Mouse (Mus musculus): ENCODE data around the gene Ccr6. TPM values are rescaled to one million over a fixed set of nuclear protein-coding genes. Genes with fewer than 3 reads are reported as not detected.

Gene Ccr6
- polyA plus RNA-seq, 1 experiment from 2014 or later: not detected

DNA sequence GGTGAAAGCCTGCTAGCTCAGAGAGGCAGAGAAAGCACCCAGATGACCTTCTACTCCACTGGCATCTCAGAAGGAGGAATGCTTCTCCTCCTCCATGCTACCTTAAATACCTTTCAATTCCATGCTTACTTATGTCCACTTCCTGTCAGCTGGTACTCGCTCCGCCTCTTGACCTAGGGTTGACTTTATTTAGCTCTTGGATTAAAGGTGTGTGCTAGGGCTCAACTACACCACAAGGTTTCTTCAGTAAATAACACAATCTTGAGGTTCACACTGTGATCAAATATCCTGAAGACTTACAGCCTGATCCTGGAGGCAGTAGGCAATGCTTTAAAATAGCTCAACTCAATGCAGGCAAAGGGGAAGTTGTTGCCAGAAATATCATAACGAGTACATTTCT lies 6.2 kb upstream of the Ccr6 start:
- H3K4me1 ChIP-seq (ENCODE audit: insufficient read depth, low read length): 0 out of 2 replicates have a peak, but pooled peaks cover 5% of the 10 kb centered on the region
- no peak overlapping the region for H3K4me2 ChIP-seq (replicated peaks; ENCODE audit: low read depth, low read length)
- no peaks in the 10 kb centered on the region for H3K27me3 ChIP-seq (ENCODE audit: insufficient read depth, low read length)
- no peaks in the 10 kb centered on the region for H3K9me3 ChIP-seq (ENCODE audit: low read length)
- H3K9ac ChIP-seq (replicated peaks; ENCODE audit: low read length): no peak overlapping the region
- 83% methylated on average over 3 of the region's 3 CpGs for WGBS
- no peak overlapping the region for H3K4me3 ChIP-seq (ENCODE audit: low read length)
- H3K36me3 ChIP-seq (ENCODE audit: insufficient read depth, low read length): no peaks in the 10 kb centered on the region
- no peak for ATAC-seq (ENCODE audit: low FRiP score, low TSS enrichment)
- no peak overlapping the region for H3K27ac ChIP-seq (ENCODE audit: low read length)

DNA sequence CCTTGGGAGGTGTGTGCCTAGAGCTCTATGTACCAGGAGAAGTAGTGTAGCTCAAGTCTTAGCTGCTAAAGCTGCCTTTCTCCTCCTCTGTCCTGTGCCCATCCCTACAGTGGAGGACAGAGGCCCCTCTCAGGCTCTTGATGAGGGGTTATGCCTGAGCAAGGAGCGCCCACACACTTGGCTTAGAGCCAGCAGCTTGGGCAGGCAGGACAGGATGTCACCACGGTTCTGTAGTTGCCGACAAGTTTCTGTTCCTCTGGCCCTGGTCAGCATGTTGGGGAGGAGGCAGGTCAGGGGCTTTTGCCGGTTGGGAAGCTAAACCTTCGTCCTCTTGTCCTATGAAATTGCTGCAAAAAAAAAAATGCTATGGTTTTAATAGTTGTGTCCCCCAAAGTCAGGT lies 3.8 kb upstream of the Ccr6 start:
- no peaks in the 10 kb centered on the region for H3K27me3 ChIP-seq (ENCODE audit: insufficient read depth, low read length)
- 0 out of 2 replicates have a peak, but pooled peaks cover 5% of the 10 kb centered on the region for H3K4me1 ChIP-seq (ENCODE audit: insufficient read depth, low read length)
- no peak overlapping the region for H3K9ac ChIP-seq (replicated peaks; ENCODE audit: low read length)
- ATAC-seq (ENCODE audit: low FRiP score, low TSS enrichment): no peak
- no peak overlapping the region for H3K27ac ChIP-seq (ENCODE audit: low read length)
- no peak overlapping the region for H3K4me2 ChIP-seq (replicated peaks; ENCODE audit: low read depth, low read length)
- 28% methylated on average over 5 of the region's 5 CpGs for WGBS
- H3K9me3 ChIP-seq (ENCODE audit: low read length): no peaks in the 10 kb centered on the region
- no peaks in the 10 kb centered on the region for H3K36me3 ChIP-seq (ENCODE audit: insufficient read depth, low read length)
- no peak overlapping the region for H3K4me3 ChIP-seq (ENCODE audit: low read length)

DNA sequence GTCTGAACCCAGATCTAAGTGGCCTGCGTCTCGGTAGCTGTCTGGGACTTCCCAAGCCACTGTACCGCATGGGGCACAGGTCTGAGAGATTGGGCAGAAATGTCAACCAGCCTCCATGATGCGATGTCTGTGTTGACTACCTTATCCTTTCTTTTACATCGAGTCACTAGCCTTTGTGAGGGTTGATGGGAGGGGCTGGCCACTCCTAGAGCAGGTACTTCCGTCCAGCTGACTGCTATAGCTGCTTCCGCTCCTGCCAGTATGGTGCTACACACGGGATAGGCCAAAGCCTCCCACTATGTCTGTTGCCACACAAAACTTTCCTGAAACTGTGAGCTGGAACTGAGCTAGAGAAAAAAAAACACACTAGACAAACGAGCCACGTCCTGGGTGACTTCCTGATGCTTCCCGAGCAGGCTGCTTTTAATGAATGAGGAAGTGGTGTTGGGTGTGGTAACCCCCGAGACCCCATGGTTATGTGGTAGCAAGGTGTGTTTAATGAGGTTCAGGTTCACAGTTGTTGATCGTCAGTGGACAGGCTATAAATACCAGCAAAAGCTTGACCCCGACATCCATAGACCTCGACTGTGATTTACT lies 2.1 kb upstream of the Ccr6 start:
- Histone ChIP-seq H3K9ac (replicated peaks; ENCODE audit: low read length) (no peak overlapping the region), H3K27ac (ENCODE audit: low read length) (no peak overlapping the region), H3K9me3 (ENCODE audit: low read length) (no peaks in the 10 kb centered on the region), H3K4me3 (ENCODE audit: low read length) (no peak overlapping the region), H3K27me3 (ENCODE audit: insufficient read depth, low read length) (no peaks in the 10 kb centered on the region), H3K4me1 (ENCODE audit: insufficient read depth, low read length) (0 out of 2 replicates have a peak, but pooled peaks cover under 1% of the 10 kb centered on the region), H3K36me3 (ENCODE audit: insufficient read depth, low read length) (no peaks in the 10 kb centered on the region), H3K4me2 (replicated peaks; ENCODE audit: low read depth, low read length) (no peak overlapping the region)
- 43% methylated on average over 15 of the region's 15 CpGs for WGBS
- ATAC-seq (ENCODE audit: low FRiP score, low TSS enrichment): no peak

DNA sequence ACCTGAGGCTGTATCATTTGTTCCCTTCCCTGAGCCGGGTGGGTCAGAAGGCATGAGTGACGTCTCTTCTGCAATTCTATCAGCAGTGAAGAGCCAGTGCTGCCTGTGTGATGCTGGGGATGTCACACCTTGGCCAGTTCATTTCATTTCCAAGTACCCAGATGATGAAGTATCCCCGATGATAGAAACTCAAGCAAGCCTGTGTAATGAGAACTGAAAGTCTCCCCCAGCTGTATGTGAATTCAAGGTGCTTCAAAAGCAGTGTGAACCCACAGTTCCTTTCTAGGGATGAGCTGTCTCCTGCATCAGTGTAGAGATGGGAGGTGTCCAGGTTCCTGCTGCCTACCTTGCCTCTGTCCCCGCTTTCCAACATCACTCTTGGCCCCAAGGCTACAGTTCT lies 1.3 kb upstream of the Ccr6 start:
- no peaks in the 10 kb centered on the region for H3K27me3 ChIP-seq (ENCODE audit: insufficient read depth, low read length)
- no peaks in the 10 kb centered on the region for H3K4me1 ChIP-seq (ENCODE audit: insufficient read depth, low read length)
- H3K36me3 ChIP-seq (ENCODE audit: insufficient read depth, low read length): no peaks in the 10 kb centered on the region
- no peaks in the 10 kb centered on the region for H3K9me3 ChIP-seq (ENCODE audit: low read length)
- H3K9ac ChIP-seq (replicated peaks; ENCODE audit: low read length): no peak overlapping the region
- no peak overlapping the region for H3K4me2 ChIP-seq (replicated peaks; ENCODE audit: low read depth, low read length)
- 88% methylated on average over 4 of the region's 4 CpGs for WGBS
- no peak overlapping the region for H3K4me3 ChIP-seq (ENCODE audit: low read length)
- H3K27ac ChIP-seq (ENCODE audit: low read length): no peak overlapping the region
- no peak for ATAC-seq (ENCODE audit: low FRiP score, low TSS enrichment)

DNA sequence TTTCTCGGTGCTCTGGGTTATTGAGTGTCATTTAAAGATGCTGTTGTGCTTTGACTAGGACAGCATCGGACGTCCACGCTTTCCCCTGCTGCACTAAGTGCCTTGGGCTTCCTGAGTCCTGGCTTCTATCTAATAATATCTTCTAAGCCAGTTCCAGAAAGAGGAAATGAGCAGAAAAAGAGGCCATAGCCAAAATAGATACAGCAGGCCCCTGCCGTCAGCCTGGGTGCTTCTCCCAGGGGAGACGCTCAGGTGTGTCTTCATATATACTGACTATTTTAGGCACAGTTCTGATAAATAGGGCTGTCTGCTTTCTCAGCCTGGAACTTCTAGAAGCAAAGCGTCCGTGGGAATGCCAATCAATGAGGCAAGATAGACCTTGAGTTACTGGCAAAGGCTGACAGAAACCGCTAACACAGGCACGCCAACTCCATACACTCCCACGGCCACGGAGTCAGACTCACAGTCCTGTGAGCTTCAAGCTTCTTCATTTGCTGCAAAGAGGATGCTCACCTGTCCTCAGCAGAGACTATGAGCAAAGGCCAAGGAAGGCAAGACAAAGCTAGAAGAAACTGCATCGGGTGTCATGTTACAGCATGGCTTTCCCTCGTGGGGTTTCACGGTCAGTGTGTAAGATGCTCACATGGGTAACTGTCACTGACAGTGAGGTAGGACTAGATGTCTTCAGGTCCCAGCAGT lies 2.3 kb downstream of the Ccr6 start:
- Histone ChIP-seq H3K27ac (ENCODE audit: low read length) (no peak overlapping the region), H3K4me2 (replicated peaks; ENCODE audit: low read depth, low read length) (no peak overlapping the region), H3K9ac (replicated peaks; ENCODE audit: low read length) (no peak overlapping the region), H3K27me3 (ENCODE audit: insufficient read depth, low read length) (no peaks in the 10 kb centered on the region), H3K9me3 (ENCODE audit: low read length) (no peaks in the 10 kb centered on the region), H3K4me3 (ENCODE audit: low read length) (no peak overlapping the region), H3K36me3 (ENCODE audit: insufficient read depth, low read length) (no peaks in the 10 kb centered on the region), H3K4me1 (ENCODE audit: insufficient read depth, low read length) (no peaks in the 10 kb centered on the region)
- ATAC-seq (ENCODE audit: low FRiP score, low TSS enrichment): no peak
- WGBS: 65% methylated on average over 15 of the region's 15 CpGs

DNA sequence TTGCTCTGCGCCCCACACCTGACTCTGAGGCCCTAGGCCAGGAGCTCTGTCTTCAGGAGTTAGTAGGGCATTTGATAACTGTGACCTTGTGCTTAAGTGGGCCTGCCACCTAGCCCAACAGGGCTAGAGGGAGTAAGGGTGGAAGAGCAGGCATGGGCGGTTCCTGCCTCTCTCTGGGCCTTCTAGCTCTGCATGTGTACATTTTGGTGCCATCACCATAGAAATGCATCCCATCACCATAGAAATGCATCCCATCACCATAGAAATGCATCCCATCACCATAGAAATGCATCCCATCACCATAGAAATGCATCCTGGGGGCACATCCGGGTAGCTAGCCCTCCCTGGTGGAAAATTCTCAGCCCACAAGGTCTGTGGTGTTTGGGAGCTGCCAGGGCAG lies 3.7 kb downstream of the Ccr6 start:
- no peak overlapping the region for H3K9ac ChIP-seq (replicated peaks; ENCODE audit: low read length)
- no peaks in the 10 kb centered on the region for H3K9me3 ChIP-seq (ENCODE audit: low read length)
- no peak overlapping the region for H3K4me3 ChIP-seq (ENCODE audit: low read length)
- no peaks in the 10 kb centered on the region for H3K4me1 ChIP-seq (ENCODE audit: insufficient read depth, low read length)
- ATAC-seq (ENCODE audit: low FRiP score, low TSS enrichment): no peak
- no peaks in the 10 kb centered on the region for H3K27me3 ChIP-seq (ENCODE audit: insufficient read depth, low read length)
- WGBS: 73% methylated on average over 3 of the region's 3 CpGs
- no peak overlapping the region for H3K4me2 ChIP-seq (replicated peaks; ENCODE audit: low read depth, low read length)
- no peak overlapping the region for H3K27ac ChIP-seq (ENCODE audit: low read length)
- no peaks in the 10 kb centered on the region for H3K36me3 ChIP-seq (ENCODE audit: insufficient read depth, low read length)

DNA sequence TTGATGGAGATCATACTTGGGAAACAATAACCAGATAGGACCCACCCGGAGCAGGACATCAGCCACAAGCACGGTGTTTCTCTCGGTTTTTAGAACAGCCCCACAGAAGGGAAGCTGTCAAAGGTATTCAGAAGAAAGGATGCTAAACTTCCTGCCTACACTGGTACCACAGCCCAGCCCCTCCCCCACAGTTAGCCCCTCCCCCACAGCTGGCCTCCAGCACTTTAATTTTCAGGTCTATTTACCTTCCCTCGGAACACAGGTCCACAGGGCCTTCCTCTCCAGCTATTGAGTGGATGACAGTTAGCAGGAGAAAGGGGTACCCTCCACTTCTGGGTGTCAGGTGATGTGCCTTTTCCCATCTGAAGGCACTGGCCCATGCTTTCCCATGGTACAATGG lies 4.7 kb downstream of the Ccr6 start:
- H3K4me1 ChIP-seq (ENCODE audit: insufficient read depth, low read length): no peaks in the 10 kb centered on the region
- H3K9me3 ChIP-seq (ENCODE audit: low read length): no peaks in the 10 kb centered on the region
- no peak overlapping the region for H3K4me3 ChIP-seq (ENCODE audit: low read length)
- ATAC-seq (ENCODE audit: low FRiP score, low TSS enrichment): no peak
- no peak overlapping the region for H3K9ac ChIP-seq (replicated peaks; ENCODE audit: low read length)
- H3K27me3 ChIP-seq (ENCODE audit: insufficient read depth, low read length): no peaks in the 10 kb centered on the region
- H3K36me3 ChIP-seq (ENCODE audit: insufficient read depth, low read length): no peaks in the 10 kb centered on the region
- 61% methylated on average over 4 of the region's 4 CpGs for WGBS
- H3K27ac ChIP-seq (ENCODE audit: low read length): no peak overlapping the region
- no peak overlapping the region for H3K4me2 ChIP-seq (replicated peaks; ENCODE audit: low read depth, low read length)

DNA sequence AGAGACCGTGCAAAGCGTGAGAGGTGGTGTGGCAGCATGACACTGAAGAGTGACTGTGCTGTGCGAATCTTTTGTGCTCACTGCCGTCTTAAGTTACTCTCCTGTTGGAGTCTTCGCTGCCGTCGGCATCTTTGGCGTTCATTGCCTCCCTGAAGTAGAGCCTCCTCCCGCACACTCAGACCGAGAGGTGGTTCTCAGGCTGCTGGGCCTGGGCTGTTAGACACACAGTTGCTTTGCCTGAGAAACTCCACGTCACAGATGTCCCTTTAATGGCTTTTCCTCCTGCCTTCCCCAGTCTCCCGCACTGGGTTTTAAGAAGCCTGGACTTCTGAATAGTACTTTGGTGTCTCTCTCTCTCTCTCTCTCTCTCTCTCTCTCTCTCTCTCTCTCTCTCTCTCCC lies 5.8 kb downstream of the Ccr6 start:
- H3K4me2 ChIP-seq (replicated peaks; ENCODE audit: low read depth, low read length): no peak overlapping the region
- no peaks in the 10 kb centered on the region for H3K9me3 ChIP-seq (ENCODE audit: low read length)
- no peak for ATAC-seq (ENCODE audit: low FRiP score, low TSS enrichment)
- no peak overlapping the region for H3K4me3 ChIP-seq (ENCODE audit: low read length)
- no peak overlapping the region for H3K9ac ChIP-seq (replicated peaks; ENCODE audit: low read length)
- no peak overlapping the region for H3K27ac ChIP-seq (ENCODE audit: low read length)
- H3K4me1 ChIP-seq (ENCODE audit: insufficient read depth, low read length): no peaks in the 10 kb centered on the region
- no peaks in the 10 kb centered on the region for H3K36me3 ChIP-seq (ENCODE audit: insufficient read depth, low read length)
- 49% methylated on average over 12 of the region's 12 CpGs for WGBS
- no peaks in the 10 kb centered on the region for H3K27me3 ChIP-seq (ENCODE audit: insufficient read depth, low read length)

DNA sequence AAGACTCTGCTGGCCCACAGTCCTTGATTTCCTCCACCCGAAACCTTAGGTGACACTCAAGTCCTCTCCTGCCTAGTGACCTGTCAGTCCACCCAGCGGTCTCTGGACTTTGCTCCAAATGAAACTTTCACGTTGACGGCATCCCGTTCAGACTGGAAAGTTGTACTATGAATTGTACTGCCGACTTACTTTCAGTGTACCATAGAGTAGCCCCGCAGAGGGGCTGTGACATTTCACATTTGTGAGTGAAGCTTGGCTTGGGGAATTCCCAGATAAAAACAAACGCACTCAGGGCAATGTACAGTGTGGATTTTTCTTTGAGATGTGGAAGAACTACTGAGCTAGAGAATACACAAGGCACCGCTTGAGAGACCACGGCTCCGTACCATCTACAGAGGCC lies 6.3 kb downstream of the Ccr6 start:
- Histone ChIP-seq H3K27me3 (ENCODE audit: insufficient read depth, low read length) (no peaks in the 10 kb centered on the region), H3K4me2 (replicated peaks; ENCODE audit: low read depth, low read length) (no peak overlapping the region), H3K9me3 (ENCODE audit: low read length) (no peaks in the 10 kb centered on the region), H3K4me1 (ENCODE audit: insufficient read depth, low read length) (no peaks in the 10 kb centered on the region), H3K36me3 (ENCODE audit: insufficient read depth, low read length) (no peaks in the 10 kb centered on the region), H3K27ac (ENCODE audit: low read length) (no peak overlapping the region), H3K9ac (replicated peaks; ENCODE audit: low read length) (no peak overlapping the region), H3K4me3 (ENCODE audit: low read length) (no peak overlapping the region)
- ATAC-seq (ENCODE audit: low FRiP score, low TSS enrichment): no peak
- 86% methylated on average over 11 of the region's 11 CpGs for WGBS

DNA sequence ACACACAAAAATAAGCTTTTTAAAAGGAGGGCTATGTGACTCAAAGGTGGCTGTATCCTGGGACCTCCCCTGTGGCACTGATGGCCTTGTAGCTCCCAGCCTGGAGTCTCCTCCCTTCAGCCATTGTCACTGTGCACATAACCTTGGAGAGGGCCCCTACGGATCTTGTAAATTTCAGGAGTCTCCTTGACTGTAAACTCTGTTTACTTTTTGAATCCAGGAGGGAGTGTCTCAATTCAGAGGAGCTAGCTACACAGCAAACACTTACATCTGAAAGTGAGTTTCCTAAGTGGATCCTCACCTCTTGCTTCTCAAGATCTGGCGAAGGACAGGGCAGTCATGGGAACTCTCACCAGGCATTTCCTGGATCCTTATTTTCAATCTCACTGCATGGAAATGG lies 8.3 kb downstream of the Ccr6 start:
- H3K4me3 ChIP-seq (ENCODE audit: low read length): no peak overlapping the region
- no peaks in the 10 kb centered on the region for H3K4me1 ChIP-seq (ENCODE audit: insufficient read depth, low read length)
- WGBS: 52% methylated on average over 2 of the region's 2 CpGs
- no peak for ATAC-seq (ENCODE audit: low FRiP score, low TSS enrichment)
- H3K9ac ChIP-seq (replicated peaks; ENCODE audit: low read length): no peak overlapping the region
- no peak overlapping the region for H3K4me2 ChIP-seq (replicated peaks; ENCODE audit: low read depth, low read length)
- no peak overlapping the region for H3K27ac ChIP-seq (ENCODE audit: low read length)
- H3K9me3 ChIP-seq (ENCODE audit: low read length): no peaks in the 10 kb centered on the region
- no peaks in the 10 kb centered on the region for H3K36me3 ChIP-seq (ENCODE audit: insufficient read depth, low read length)
- no peaks in the 10 kb centered on the region for H3K27me3 ChIP-seq (ENCODE audit: insufficient read depth, low read length)

All from kidney, embryonic 16.5 days (tissue).